Mouse (Mus musculus) midbrain, embryonic 14.5 days (tissue): ENCODE results near the gene Zfp106. TPM values are rescaled to one million over a fixed set of nuclear protein-coding genes. Genes with fewer than 3 reads are reported as not detected.

ENCODE experiments used
- ATAC-seq: fragments of 200-750 bp; cut with Nextera tagmentation; 2 replicates; pipeline ENCODE4 v1.8.0; 2017; ENCODE audit warnings: moderate number of reproducible peaks, moderate library complexity; ENCODE audit not compliant: low FRiP score, low TSS enrichment
- DNase-seq: peaks from one replicate; pipeline ENCODE4 v3.0.0-alpha.2; 2015
- H3K27ac ChIP-seq: fragments of 300-500 bp; sonication (generic); replicated peaks from 2 replicates; pipeline ENCODE4 v1.5.1; 2014; ENCODE audit warnings: mild to moderate bottlenecking, low read depth, low read length, moderate library complexity
- H3K27me3 ChIP-seq: fragments of 300-500 bp; sonication (generic); 2 replicates; pipeline ENCODE4 v1.6.1; 2014; ENCODE audit warnings: low read length, control low read depth, mixed read lengths; ENCODE audit not compliant: control insufficient read depth, insufficient read depth
- H3K36me3 ChIP-seq: fragments of 300-500 bp; sonication (generic); 2 replicates; pipeline ENCODE4 v1.6.1; 2014; ENCODE audit warnings: low read length, control low read depth; ENCODE audit not compliant: control insufficient read depth, insufficient read depth
- H3K4me1 ChIP-seq: fragments of 300-500 bp; sonication (generic); 2 replicates; pipeline ENCODE4 v1.6.1; 2014; ENCODE audit warnings: mild to moderate bottlenecking, antibody characterized with exemption, low read length, control low read depth; ENCODE audit not compliant: control insufficient read depth, insufficient read depth
- H3K4me2 ChIP-seq: fragments of 300-500 bp; sonication (generic); 2 replicates; pipeline ENCODE4 v1.6.1; 2014; ENCODE audit warnings: mild to moderate bottlenecking, low read length, moderate library complexity
- H3K4me3 ChIP-seq: fragments of 300-500 bp; sonication (generic); replicated peaks from 2 replicates; pipeline ENCODE4 v1.5.1; 2014; ENCODE audit warnings: low read depth, low read length
- H3K9ac ChIP-seq: fragments of 300-500 bp; sonication (generic); replicated peaks from 2 replicates; pipeline ENCODE4 v1.6.1; 2014; ENCODE audit warnings: mild to moderate bottlenecking, low read length, moderate library complexity
- H3K9me3 ChIP-seq: fragments of 300-500 bp; sonication (generic); 2 replicates; pipeline ENCODE4 v1.6.1; 2016; ENCODE audit warnings: low read length, control low read depth, mixed read lengths; ENCODE audit not compliant: control insufficient read depth
- WGBS: fragments of 180-500 bp; shearing (Covaris S2); extraction: QIAGEN DNeasy Blood & Tissue Kit; methylation state at CpG from one replicate; pipeline ENCODE4 v1.1.7; 2014; 5-methylcytosine and 5-hydroxymethylcytosine counted together
- polyA plus RNA-seq: library from polyadenylated mRNA; unstranded; fragments of >200 nt; fragmentation: Nextera tagmentation; extraction: Ambion mirVana; gene quantifications from 2 replicates; pipeline ENCODE4 v1.2.1, GENCODE M21; 2014

Zfp106 gene
- polyA plus RNA-seq, 1 experiment from 2014 or later, result 53.6 TPM

DNA sequence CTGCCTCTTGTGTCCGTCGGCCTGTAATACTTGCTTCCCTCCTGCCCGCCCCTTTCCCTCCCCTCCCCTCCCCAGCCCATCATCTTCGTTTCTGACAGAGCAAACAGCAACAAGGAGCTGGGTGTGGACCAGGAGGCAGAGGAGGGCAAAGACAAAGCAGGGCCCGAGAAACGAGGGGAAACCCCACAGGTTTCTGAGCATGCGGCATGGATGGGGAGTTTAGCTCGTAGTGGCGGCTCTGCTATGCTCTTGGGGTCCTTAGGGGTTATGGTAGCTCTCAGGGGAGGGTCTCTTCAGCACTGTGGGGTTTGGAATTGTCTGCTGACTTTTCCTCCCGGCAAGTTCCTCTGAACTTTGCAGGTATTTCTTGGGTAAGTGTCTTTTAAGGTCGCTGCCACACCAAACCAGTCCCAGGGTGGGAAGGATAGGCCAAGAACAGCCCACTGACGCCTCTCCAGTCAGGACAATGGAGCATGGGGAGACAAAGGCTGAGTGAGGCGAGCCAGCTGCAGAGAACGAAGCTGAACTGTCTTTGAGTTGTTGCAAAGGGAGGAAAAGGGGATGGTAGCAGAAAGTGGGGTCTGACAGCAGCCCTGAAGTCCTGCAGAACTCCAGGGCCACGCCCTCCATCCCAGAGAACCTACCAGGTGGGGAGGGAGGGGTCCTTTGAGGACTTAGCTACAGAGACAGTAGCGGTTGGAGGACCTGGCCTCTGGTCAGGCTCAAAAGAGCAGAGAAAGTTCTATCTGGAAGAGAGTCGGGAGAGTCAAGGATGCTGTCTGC, 62.3 kb downstream of the Zfp106 start:
- DNase-seq (no peak), ATAC-seq (no peak)
- Histone ChIP-seq H3K4me1 (no peaks in the 10 kb centered on the region), H3K9ac (no peak overlapping the region), H3K27me3 (no peaks in the 10 kb centered on the region), H3K4me3 (no peak overlapping the region), H3K9me3 (no peaks in the 10 kb centered on the region), H3K36me3 (peaks cover 11% of the 10 kb centered on the region), H3K4me2 (no peak overlapping the region), H3K27ac (no peak overlapping the region)
- WGBS, result 35% methylated on average over 17 of the region's 17 CpGs

- Histone ChIP-seq H3K9ac (no peak overlapping the region), H3K4me3 (no peak overlapping the region), H3K27ac (no peak overlapping the region; the same call in 1 of the 2 replicates), H3K4me2 (no peak overlapping the region), H3K4me1 (no peaks in the 10 kb centered on the region), H3K27me3 (no peaks in the 10 kb centered on the region), H3K9me3 (no peaks in the 10 kb centered on the region), H3K36me3 (no peaks in the 10 kb centered on the region; the same call in 1 of the 2 replicates)
- WGBS, result 82% methylated on average over 6 of the region's 6 CpGs
- ATAC-seq (no peak), DNase-seq (no peak)
These were observed 63.6 kb downstream of the Zfp106 start for GRCm38 (mm10) chr2:120499971-120500471.

GRCm38 (mm10) chr2:120496511-120496910, 67.1 kb downstream of the Zfp106 start:
- Histone ChIP-seq H3K27me3 (no peaks in the 10 kb centered on the region), H3K27ac (no peak overlapping the region), H3K4me1 (no peaks in the 10 kb centered on the region), H3K4me2 (no peak overlapping the region), H3K9me3 (no peaks in the 10 kb centered on the region), H3K36me3 (no peaks in the 10 kb centered on the region), H3K4me3 (no peak overlapping the region), H3K9ac (no peak overlapping the region)
- 91% methylated on average over 3 of the region's 3 CpGs for WGBS
- DNase-seq (no peak), ATAC-seq (no peak)

GRCm38 (mm10) chr2:120493254-120493653, 70.4 kb downstream of the Zfp106 start:
- 66% methylated on average over 4 of the region's 4 CpGs for WGBS
- Histone ChIP-seq H3K27me3 (no peaks in the 10 kb centered on the region), H3K4me3 (no peak overlapping the region), H3K4me2 (no peak overlapping the region), H3K9me3 (no peaks in the 10 kb centered on the region), H3K27ac (no peak overlapping the region), H3K9ac (no peak overlapping the region), H3K36me3 (no peaks in the 10 kb centered on the region), H3K4me1 (no peaks in the 10 kb centered on the region)
- ATAC-seq (no peak), DNase-seq (no peak)

DNA sequence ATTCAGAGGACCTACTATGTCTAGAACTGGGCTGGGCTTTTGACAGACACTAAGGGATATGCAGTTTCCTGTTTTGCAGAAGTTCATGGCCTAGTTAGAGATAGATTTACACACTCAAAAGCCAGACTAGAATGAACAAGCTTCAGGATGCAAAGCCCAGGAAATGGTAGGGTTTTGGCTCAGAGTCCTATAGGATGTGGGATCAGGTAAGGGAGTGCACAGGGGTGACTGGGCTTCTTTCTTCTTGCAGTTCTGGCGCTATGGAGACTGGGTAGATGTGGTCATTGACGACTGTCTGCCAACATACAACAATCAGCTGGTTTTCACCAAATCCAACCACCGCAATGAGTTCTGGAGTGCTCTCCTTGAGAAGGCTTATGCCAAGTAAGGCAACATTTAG, 79.4 kb downstream of the Zfp106 start:
- WGBS, result 90% methylated on average over 3 of the region's 3 CpGs
- no peak overlapping the region for H3K9ac ChIP-seq
- no peaks in the 10 kb centered on the region for H3K27me3 ChIP-seq
- H3K4me1 ChIP-seq, result no peaks in the 10 kb centered on the region
- H3K27ac ChIP-seq, result no peak overlapping the region
- no peaks in the 10 kb centered on the region for H3K9me3 ChIP-seq
- H3K4me3 ChIP-seq, result no peak overlapping the region
- ATAC-seq (no peak), DNase-seq (no peak)
- no peak overlapping the region for H3K4me2 ChIP-seq
- no peaks in the 10 kb centered on the region for H3K36me3 ChIP-seq

DNA sequence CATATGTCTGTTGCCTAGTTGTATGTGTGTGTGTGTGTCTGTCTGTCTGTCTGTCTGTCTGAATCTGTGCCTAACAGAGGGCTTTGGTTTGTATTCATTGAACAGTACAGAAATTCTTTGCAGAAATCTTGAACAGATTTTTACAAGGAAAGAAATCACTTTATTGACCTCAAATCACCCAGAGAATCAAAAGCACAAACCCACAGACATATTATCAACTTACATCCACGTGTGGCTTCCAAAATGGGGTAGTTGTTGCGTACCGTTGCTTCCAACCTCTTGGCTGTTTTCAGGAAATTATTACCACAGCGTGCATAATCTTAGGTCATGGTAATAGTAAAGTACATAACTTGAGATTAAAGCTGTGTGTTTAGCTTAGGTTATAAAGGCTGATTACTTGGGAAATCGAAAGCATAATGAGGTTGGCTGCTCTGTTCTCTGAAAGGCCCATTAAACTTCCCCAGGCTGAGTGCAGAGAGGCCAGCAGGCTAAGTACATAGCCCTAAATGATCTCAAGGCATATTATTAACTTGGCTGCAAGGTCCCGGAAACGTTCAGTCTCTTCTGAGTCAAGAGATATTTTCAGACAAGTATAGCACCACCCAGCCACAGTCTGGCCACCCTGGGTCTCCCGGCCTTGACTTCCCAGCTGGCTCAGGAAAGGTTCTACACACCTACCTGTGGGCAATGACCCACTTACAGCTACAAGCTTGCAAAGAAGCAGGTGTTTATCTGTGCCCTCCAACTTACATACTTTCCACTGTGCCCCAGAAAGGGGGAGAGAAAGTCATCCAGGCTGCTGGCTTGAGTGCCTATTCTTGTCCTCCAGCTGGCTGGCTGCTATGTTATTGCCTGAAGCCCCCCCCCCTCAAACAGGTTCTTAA, 80.9 kb downstream of the Zfp106 start:
- Histone ChIP-seq H3K27ac (no peak overlapping the region), H3K36me3 (no peaks in the 10 kb centered on the region), H3K4me3 (no peak overlapping the region), H3K4me1 (no peaks in the 10 kb centered on the region), H3K4me2 (no peak overlapping the region), H3K9me3 (no peaks in the 10 kb centered on the region), H3K9ac (no peak overlapping the region), H3K27me3 (no peaks in the 10 kb centered on the region)
- DNase-seq (no peak), ATAC-seq (no peak)
- WGBS, result 87% methylated on average over 8 of the region's 8 CpGs

GRCm38 (mm10) chr2:120481921-120482320, 81.7 kb downstream of the Zfp106 start:
- DNase-seq (no peak), ATAC-seq (no peak)
- no peaks in the 10 kb centered on the region for H3K4me1 ChIP-seq
- no peak overlapping the region for H3K4me3 ChIP-seq
- H3K27me3 ChIP-seq, result no peaks in the 10 kb centered on the region
- no peak overlapping the region for H3K4me2 ChIP-seq
- H3K9ac ChIP-seq, result no peak overlapping the region
- H3K9me3 ChIP-seq, result no peaks in the 10 kb centered on the region
- WGBS, result 79% methylated on average over 8 of the region's 8 CpGs
- H3K36me3 ChIP-seq, result no peaks in the 10 kb centered on the region
- H3K27ac ChIP-seq, result no peak overlapping the region

GRCm38 (mm10) chr2:120478600-120478999, 85.0 kb downstream of the Zfp106 start:
- DNase-seq (peak; percentile 68), ATAC-seq (no peak)
- H3K27ac ChIP-seq, result no peak overlapping the region
- no peak overlapping the region for H3K4me2 ChIP-seq
- no peaks in the 10 kb centered on the region for H3K4me1 ChIP-seq
- H3K36me3 ChIP-seq, result no peaks in the 10 kb centered on the region
- H3K9ac ChIP-seq, result no peak overlapping the region
- no peaks in the 10 kb centered on the region for H3K27me3 ChIP-seq
- no peaks in the 10 kb centered on the region for H3K9me3 ChIP-seq
- no peak overlapping the region for H3K4me3 ChIP-seq
- WGBS, result 63% methylated on average over 3 of the region's 3 CpGs
